In the genomic region with DNA sequence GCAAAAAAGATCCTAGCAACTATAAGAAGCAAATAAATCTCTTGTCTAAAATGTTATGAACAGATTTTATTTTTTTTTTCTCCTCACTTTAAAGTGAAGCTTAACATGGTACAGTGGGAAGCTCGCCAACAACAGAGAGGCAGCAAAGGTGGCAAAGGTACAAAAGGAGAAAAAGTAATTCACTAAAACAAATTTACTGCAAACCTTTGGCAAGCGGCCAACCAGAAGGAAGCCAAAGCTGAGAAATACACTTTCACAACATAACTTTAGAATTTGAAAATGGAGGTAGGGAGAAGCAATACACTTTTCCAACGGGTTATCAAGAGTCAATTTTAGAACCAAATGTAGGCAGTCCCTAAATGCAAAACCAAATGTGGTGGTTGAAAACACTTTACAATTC, we compare ENCODE assay signal across 11 mouse cellular contexts.
A peak's percentile ranks its signal among the peaks of the same experiment; 100 is the strongest.
DNase-seq lines count a peak whose midpoint lies in the region.
"Had no signal": no experiment of that assay in that cellular context is flagged by ENCODE, and none has a peak within 500 bp of the region (broad histone marks: within the 10 kb centered on the region; RNA-seq: fewer than 3 reads in every experiment).

No protein-coding gene starts in this region.

- DNase-seq in cerebellum, postnatal 14 days, result peak; percentile 11 to 13
- no peak for DNase-seq in cerebellum, adult 9-11 months
- DNase-seq in kidney, postnatal 4 days, result peak; percentile 2 to 3
- DNase-seq in kidney, adult 8-10 months, result no peak
- peak; percentile 20 to 34 for DNase-seq in right cerebral cortex, adult 2 months (ENCODE audit: low spot score in 2 of 2)
- no peak for DNase-seq in right cerebral cortex, postnatal 36 days (ENCODE audit: low spot score in 2 of 2)
- no peak for DNase-seq in thymus, postnatal 14 days
- DNase-seq: gastrocnemius, adult 2 months; heart, adult 2 months; lung, adult 18-20 months; lung, postnatal 4 days had no signal

Comparison
In these comparisons a context has a peak if more than half of its experiments do, and no peak if none do; other contexts are left out.
1. DNase-seq: peak in cerebellum, postnatal 14 days (2 of 2), kidney, postnatal 4 days (2 of 2) and right cerebral cortex, adult 2 months (2 of 2); none in cerebellum, adult 9-11 months (single experiment), kidney, adult 8-10 months (0 of 2), right cerebral cortex, postnatal 36 days (0 of 2) and thymus, postnatal 14 days (single experiment).